Mouse (Mus musculus): ENCODE results near the gene Znrf2. TPM values are rescaled to one million over a fixed set of nuclear protein-coding genes. Genes with fewer than 3 reads are reported as not detected.

Znrf2 gene
- total RNA-seq (2021), result 10 to 100 TPM; 12.6 to 14.6 TPM
- long read RNA-seq, experiment 1, full-length matches to known transcripts, result 11 of 15 reads
- long read RNA-seq, experiment 1, partial matches to known transcripts, result 1 of 15 reads
- long read RNA-seq, experiment 1, other reads (novel, unspliced or antisense), result 3 of 15 reads
- long read RNA-seq, experiment 2, full-length matches to known transcripts, result 4 of 5 reads
- long read RNA-seq, experiment 2, partial matches to known transcripts, result 0 of 5 reads
- long read RNA-seq, experiment 2, other reads (novel, unspliced or antisense), result 1 of 5 reads

- DNase-seq (ENCODE audit: low spot score in 2 of 2), result peak; percentile 85 to 92
Observed at GRCm38 (mm10) chr6:54816388-54817065, at the start of gene Znrf2. Gene Znrf2, plus strand, starts transcription at chr6:54816916.

GRCm38 (mm10) chr6:54767746-54768145 is 49.0 kb upstream of the Znrf2 start:
- no peak for DNase-seq (ENCODE audit: low spot score in 2 of 2)

- no peak for DNase-seq (ENCODE audit: low spot score in 2 of 2)
Observed at GRCm38 (mm10) chr6:54770766-54771165, 46.0 kb upstream of the Znrf2 start.

GRCm38 (mm10) chr6:54771171-54771570 is 45.5 kb upstream of the Znrf2 start:
- no peak for DNase-seq (ENCODE audit: low spot score in 2 of 2)

DNA sequence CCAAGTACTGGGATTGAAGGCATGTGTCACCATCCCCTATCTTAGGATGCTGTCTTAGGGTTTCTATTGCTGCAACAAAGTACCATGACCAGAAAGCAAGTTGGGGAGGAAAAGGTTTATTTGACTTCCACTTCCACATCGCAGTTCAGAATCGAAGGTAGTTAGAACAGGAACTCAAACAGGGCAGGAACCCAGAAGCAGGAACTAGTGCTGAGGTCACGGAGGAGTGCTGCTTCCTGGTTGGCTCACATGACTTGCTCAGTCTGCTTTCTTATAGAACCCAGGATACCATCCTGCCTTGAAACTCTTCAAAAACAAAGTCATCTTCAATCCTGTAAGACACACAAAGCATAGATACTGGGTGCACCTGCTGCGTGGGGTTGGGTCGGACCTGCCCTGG is 44.6 kb upstream of the Znrf2 start:
- no peak for DNase-seq (ENCODE audit: low spot score in 2 of 2)

DNA sequence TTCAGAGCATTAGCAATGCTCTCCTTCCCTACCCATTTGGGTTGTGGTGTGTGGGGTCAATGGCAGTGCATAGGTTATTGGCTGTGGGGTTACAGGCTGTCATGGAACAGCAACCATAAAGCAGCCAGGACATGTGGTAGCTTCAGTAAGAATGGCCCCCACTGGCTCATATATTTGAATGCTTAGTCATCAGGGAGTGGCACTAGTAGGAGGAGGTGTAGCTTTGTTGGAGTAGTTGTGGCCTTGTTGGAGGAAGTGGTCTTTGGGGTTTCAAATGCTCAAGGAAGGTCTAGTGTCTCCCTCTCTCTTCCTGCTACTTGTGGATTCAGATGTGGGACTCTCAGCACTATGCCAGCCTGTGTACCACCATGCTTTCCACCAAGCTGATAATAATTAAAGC is 41.0 kb upstream of the Znrf2 start:
- no peak for DNase-seq (ENCODE audit: low spot score in 2 of 2)

DNA sequence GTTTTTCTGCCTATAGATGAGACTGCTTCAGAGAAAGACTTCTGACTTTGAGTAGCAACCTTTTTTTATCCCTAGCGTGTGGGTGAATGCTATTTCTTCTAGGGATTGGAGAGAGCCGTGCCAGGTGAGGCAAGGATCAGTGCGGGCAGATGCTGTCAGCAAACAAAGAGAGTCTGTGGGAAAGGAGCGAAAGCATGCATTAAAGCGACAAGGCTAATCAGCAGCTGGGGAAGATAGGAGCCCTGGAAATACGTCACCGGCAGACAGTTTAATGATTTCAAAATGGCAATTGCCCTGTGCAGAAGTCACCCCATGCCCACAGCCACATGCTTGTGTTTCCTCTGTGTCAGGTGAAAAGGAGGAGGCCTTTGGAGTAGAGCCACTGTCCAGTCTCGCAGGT is 39.1 kb upstream of the Znrf2 start:
- DNase-seq (ENCODE audit: low spot score in 2 of 2), result no peak

DNA sequence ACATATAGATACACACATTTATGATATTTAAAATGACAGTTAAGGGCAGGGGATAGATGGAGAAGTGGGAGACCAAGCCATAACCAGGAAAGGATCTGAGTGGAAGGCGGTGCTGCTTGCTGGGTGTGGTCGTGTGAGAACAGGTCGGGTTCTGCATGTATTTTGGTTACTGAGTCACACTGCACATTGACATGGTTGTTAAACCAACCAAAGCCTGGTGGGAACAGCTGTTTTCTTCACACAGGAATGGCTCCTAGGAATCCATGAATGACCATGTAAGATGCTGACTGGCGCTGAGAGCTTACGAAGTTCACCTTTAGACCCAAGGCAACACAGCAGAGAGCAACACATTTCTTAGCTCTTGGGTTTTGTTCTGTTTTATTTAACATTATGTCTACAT is 36.7 kb upstream of the Znrf2 start:
- no peak for DNase-seq (ENCODE audit: low spot score in 2 of 2)

GRCm38 (mm10) chr6:54780569-54781304 is 36.0 kb upstream of the Znrf2 start:
- DNase-seq (ENCODE audit: low spot score in 2 of 2), result no peak

DNA sequence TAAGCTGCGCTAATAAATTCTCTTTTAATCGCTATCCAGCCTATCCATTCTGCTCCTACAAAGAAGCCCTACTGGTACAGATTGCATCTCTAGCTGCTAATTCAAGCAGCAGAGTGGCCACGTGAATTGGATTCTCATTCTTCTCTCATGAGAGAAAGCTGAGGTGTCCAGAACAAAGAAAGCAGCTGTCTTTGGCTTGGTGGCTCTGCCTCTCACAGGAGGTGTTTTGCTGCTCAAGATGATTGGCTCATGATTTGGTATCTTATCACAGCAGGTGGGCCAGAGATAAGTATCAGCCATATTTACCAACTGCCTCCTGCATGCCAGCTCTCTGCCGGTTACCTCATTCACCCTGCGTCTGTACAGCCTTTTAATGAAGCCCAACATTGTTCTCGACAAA is 34.8 kb upstream of the Znrf2 start:
- no peak for DNase-seq (ENCODE audit: low spot score in 2 of 2)

DNA sequence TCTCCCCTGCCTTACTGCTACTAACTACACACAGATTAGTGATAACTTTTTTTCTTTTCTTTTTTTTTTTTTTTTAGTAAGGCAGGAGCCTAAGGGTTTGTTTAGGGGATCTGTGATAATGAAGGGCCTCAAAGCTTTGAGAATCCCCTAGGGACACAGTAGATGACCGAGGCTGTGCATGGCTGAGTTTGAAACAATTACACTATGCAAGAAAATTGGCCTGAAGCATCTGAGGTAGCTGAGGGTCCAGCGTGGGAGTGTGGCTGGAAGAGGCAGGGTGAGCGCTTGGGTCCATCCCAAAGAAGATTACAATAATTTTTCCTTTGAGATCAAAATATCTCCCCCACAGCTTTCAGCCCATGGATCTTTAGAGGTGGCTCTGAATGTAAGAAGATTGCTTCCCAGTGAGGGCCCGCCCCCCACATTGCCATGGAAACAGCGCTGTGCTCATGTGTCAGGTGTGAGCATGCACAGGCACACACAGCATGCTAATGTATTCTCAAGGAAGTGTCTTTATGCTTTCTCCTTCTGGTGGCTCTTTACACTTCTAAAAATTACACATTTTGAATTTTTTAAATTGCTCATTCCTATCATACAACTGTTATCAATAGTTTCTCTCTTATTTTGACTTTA is 31.5 kb upstream of the Znrf2 start:
- DNase-seq (ENCODE audit: low spot score in 2 of 2), result peak; percentile 66 to 71

- DNase-seq (ENCODE audit: low spot score in 2 of 2), result no peak
Observed at GRCm38 (mm10) chr6:54786766-54787165, 29.9 kb upstream of the Znrf2 start.

DNA sequence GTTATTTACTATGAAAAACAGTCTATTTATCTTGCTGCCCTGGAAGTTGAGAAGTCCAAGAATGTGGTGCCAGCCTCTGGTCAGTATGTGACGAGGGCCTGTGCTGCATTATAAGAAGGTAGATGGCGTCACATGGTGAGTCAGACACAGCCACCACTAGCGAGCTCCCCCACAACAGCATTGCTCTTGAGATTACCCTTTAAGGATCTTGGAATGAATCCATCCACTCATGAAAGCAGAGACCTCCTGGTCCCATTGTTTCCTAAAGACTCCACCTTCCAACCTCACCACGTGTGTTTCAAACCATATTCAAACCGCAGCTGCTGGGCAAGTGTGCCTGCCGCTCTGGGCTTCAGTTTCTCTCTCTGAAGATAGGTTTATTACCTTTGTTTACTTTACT is 28.2 kb upstream of the Znrf2 start:
- DNase-seq (ENCODE audit: low spot score in 2 of 2), result no peak

GRCm38 (mm10) chr6:54789139-54789538 is 27.6 kb upstream of the Znrf2 start:
- DNase-seq (ENCODE audit: low spot score in 2 of 2), result no peak

DNA sequence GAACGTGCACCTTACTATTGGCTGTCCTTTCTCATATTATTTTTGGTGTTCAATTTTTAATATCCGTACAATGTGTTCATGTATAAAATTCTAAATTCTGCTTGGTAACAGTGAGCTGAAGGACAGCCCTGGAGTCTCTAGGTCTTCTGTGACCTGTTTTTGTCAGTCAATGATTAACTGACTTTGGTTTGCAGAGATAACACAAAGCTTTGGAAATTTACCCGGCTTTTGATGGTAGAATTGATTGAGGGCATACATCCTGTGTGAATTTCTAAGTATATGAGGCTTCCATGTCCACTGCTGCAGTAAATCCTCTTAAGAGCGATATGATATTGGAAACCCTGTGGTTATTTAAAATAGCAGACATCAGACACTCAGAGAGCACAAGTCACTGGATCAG is 26.6 kb upstream of the Znrf2 start:
- DNase-seq (ENCODE audit: low spot score in 2 of 2), result no peak

GRCm38 (mm10) chr6:54793853-54794252 is 22.9 kb upstream of the Znrf2 start:
- DNase-seq (ENCODE audit: low spot score in 2 of 2), result no peak

GRCm38 (mm10) chr6:54794372-54794771 is 22.3 kb upstream of the Znrf2 start:
- DNase-seq (ENCODE audit: low spot score in 2 of 2), result no peak

DNA sequence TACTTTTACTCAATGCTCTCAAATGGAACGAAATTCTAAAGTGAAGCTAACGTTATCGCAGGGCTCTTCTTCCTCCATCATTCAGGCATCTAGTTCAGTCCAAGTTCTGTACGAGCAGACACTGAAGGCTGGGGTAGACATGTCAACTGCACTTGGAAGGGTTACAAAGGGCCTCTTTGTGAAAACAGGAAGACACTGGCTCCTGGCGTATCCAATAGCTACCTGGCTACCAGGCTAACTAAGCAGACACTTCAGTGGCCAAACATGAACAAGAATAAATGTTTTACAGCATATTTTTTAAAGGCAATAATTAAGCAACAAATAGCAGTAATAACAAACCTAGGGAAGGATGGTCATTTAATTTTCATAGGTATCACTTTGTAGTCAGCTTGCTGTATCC is 21.7 kb upstream of the Znrf2 start:
- DNase-seq (ENCODE audit: low spot score in 2 of 2), result no peak

- DNase-seq (ENCODE audit: low spot score in 2 of 2), result no peak
Observed at GRCm38 (mm10) chr6:54795971-54796370, 20.7 kb upstream of the Znrf2 start.

DNA sequence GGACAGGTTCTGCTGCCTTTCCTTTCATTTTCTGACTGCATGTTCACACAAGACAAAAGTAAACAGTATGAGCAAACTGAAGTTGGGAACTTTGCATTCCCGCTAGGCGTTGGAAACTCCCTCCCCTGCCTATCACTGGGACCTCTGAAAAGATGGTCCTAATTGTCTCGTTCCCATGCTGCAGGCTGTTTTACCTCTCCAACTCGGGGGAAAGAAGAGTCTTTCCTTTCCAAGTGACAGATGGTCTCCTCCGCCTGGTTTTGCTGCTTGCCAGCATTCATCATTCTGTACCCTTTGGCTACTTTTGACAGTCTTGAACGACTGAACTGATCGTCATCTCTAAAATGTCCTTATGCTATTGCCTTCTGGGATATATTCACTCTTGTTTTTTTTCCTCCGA is 14.4 kb upstream of the Znrf2 start:
- no peak for DNase-seq (ENCODE audit: low spot score in 2 of 2)

GRCm38 (mm10) chr6:54804066-54804864 is 12.5 kb upstream of the Znrf2 start:
- no peak for DNase-seq (ENCODE audit: low spot score in 2 of 2)

Data from left cerebral cortex, adult 18-20 months (tissue).